Mouse (Mus musculus): ENCODE data around the gene Tubgcp2.

Gene Tubgcp2

GRCm38 (mm10) chr7:139951079-139951478 lies 85.4 kb downstream of the Tubgcp2 start:
- DNase-seq (ENCODE audit: extremely low read depth, low read depth, low spot score) = no peak

DNA sequence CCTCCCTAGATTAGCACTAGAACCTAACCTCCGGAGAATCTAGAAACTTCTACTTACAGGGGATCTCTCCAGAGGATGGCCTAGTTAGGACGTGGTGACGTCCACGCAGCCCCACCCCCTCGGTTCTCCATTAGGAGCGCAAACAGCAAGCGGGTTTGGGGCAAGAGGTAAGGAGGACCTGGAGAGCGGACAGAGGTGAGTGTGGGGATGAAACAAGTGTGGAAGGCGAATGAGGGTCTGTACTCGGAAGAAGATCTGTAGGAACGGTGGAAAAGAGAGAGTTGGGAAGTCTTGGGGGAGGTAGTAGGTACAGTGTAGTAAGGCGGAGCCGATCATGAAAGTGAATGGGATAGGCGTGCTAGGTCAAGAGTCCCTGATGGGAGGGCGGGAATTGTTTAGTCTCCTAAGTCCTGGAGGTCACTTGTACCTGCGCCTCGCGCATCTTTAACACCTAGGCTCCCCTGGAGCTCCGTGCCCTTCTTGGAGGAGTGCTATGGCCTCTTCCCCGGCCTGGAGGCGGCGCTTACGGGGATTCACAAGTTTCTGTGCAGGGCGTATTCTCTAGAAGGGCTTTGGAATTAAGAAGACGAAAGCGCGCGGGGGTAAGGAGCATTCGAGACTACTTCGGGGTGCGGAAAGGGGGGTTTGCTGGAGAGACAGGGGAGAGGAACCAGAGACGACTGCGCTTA lies 86.0 kb downstream of the Tubgcp2 start:
- DNase-seq (ENCODE audit: extremely low read depth, low read depth, low spot score) = no peak

DNA sequence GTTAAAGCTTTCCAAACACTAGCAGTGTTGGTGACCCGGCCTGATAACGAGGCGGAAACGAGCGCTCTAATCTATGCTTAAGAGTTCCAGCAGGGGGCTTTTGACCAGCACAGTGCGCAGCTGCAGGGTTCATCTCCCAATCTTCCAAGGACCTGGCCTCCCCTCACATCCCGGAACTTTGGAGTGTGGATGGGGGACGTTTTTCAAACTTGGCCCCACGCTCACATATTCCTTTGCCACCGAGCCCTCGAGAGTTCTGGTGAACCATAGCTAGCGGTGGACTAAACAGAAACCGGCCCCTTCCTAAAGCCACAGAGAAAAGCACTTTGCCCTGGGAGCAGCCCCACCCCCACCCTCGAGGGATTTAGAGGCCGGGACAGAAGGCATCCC lies 86.6 kb downstream of the Tubgcp2 start:
- no peak for DNase-seq (ENCODE audit: extremely low read depth, low read depth, low spot score)

DNA sequence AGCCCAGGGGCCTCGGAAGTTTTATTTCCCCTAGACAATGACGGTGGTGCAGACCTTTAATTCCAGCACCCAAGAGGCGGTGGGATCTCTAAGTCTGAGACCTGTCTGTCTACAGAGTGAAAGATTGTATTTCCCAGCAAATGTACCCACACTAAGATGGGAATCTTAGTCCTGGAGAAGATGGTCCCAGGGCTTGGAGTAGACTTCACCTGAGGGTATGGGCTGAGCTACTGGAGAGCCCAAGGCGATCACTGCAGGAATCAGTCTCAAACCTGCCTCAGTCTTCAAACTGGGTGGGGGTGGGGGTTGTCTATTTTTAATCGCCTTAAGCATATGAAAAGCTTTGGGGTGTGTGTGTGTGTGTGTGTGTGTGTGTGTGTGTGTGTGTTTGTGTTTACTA lies 90.4 kb downstream of the Tubgcp2 start:
- DNase-seq (ENCODE audit: extremely low read depth, low read depth, low spot score) = no peak
